ENCODE assay signal across 12 mouse cellular contexts in the genomic region with DNA sequence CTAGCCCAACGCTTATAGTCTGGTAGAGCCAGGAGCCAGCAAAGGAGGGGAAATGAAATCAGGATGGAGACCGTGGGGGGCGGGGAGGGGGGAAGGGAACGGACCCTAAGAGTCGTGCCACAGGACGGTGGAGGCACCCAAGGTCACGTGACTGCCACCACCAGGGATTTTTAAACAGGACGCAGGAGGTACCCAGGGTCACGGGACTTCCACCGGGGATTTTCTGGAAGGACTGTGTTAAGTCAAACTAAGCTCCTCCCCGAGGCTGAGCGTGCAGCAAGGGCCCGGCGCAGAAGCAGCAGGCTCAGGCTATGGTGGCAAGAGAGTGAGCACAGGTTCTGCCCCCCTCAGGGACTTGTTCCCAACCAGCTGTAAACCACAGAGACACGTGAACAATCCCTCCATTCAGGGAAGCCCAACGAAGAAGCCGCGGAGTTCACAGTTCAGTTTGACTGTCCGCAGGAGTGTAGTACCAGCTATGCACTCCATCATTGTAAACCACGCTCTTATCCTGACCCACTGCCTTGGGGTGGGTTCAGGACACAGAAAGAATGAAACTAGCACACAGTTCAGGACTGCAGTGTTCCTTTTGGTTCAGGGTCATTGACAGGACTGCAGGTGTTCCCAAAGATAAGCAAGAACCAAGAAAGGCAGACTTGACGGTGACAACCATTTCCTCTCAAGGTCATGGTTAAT. TPM values are rescaled to one million over a fixed set of nuclear protein-coding genes. Genes with fewer than 3 reads are reported as not detected.
DNase-seq lines count a peak whose midpoint lies in the region; ATAC-seq lines count a peak whose summit lies in the region.
"Had no signal": no experiment of that assay in that cellular context is flagged by ENCODE, and none has a peak within 500 bp of the region (broad histone marks: within the 10 kb centered on the region; RNA-seq: fewer than 3 reads in every experiment).

No protein-coding gene starts in this region.

- WGBS in kidney, embryonic 16.5 days: 58% methylated on average over 21 of the region's 21 CpGs
- 29% methylated on average over 21 of the region's 21 CpGs for WGBS in liver, embryonic 12.5 days (ENCODE audit: insufficient replicate concordance)

- no peak overlapping the region for H3K27ac ChIP-seq in kidney, embryonic 16.5 days (ENCODE audit: low read length)
- no peak overlapping the region for H3K27ac ChIP-seq in liver, embryonic 12.5 days
- H3K27ac ChIP-seq: embryonic facial prominence, embryonic 15.5 days; hindbrain, embryonic 12.5 days; lung, embryonic 15.5 days had no signal

- ATAC-seq in kidney, embryonic 16.5 days (ENCODE audit: low FRiP score, low TSS enrichment): peak; percentile 19; the same call in 1 of the 2 replicates
- ATAC-seq in liver, embryonic 12.5 days: no peak

- no peaks in the 10 kb centered on the region for H3K9me3 ChIP-seq in kidney, embryonic 16.5 days (ENCODE audit: low read length)
- no peaks in the 10 kb centered on the region for H3K9me3 ChIP-seq in liver, embryonic 12.5 days (replicated peaks)
- H3K9me3 ChIP-seq: embryonic facial prominence, embryonic 15.5 days; hindbrain, embryonic 12.5 days; lung, embryonic 15.5 days had no signal

- H3K27me3 ChIP-seq in kidney, embryonic 16.5 days (ENCODE audit: insufficient read depth, low read length): no peaks in the 10 kb centered on the region
- no peaks in the 10 kb centered on the region for H3K27me3 ChIP-seq in liver, embryonic 12.5 days (replicated peaks)
- H3K27me3 ChIP-seq: embryonic facial prominence, embryonic 15.5 days; lung, embryonic 15.5 days had no signal

- DNase-seq in kidney, adult 8-10 months: no peak
- peak; percentile 93 for DNase-seq in adipocyte (ENCODE audit: low spot score)
- DNase-seq in thymus, postnatal 0 days (ENCODE audit: low spot score): peak; percentile 49
- DNase-seq in gastrocnemius, adult 18-20 months (ENCODE audit: low spot score): no peak
- DNase-seq in embryo, embryonic 11 days: no peak
- no peak for DNase-seq in MN1 (ENCODE audit: low spot score)
- DNase-seq: right cerebral cortex, adult 18-20 months had no signal

- H3K4me3 ChIP-seq in kidney, embryonic 16.5 days (ENCODE audit: low read length): no peak overlapping the region
- H3K4me3 ChIP-seq in liver, embryonic 12.5 days: no peak overlapping the region
- H3K4me3 ChIP-seq: embryonic facial prominence, embryonic 15.5 days; hindbrain, embryonic 12.5 days; lung, embryonic 15.5 days had no signal

- no peaks in the 10 kb centered on the region for H3K36me3 ChIP-seq in kidney, embryonic 16.5 days (ENCODE audit: insufficient read depth, low read length)
- H3K36me3 ChIP-seq in liver, embryonic 12.5 days: no peaks in the 10 kb centered on the region
- H3K36me3 ChIP-seq: embryonic facial prominence, embryonic 15.5 days; hindbrain, embryonic 12.5 days; lung, embryonic 15.5 days had no signal

- peaks cover 15% of the 10 kb centered on the region for H3K4me1 ChIP-seq in kidney, embryonic 16.5 days (ENCODE audit: insufficient read depth, low read length)
- peaks cover 14% of the 10 kb centered on the region for H3K4me1 ChIP-seq in liver, embryonic 12.5 days
- H3K4me1 ChIP-seq: embryonic facial prominence, embryonic 15.5 days; hindbrain, embryonic 12.5 days; lung, embryonic 15.5 days had no signal

- no peak overlapping the region for H3K9ac ChIP-seq in kidney, embryonic 16.5 days (replicated peaks; ENCODE audit: low read length)
- H3K9ac ChIP-seq in liver, embryonic 12.5 days: no peak overlapping the region
- H3K9ac ChIP-seq: embryonic facial prominence, embryonic 15.5 days; hindbrain, embryonic 12.5 days; lung, embryonic 15.5 days had no signal

- 0 out of 2 replicates have a peak overlapping the region, but pooled peaks have one; percentile 3 for H3K4me2 ChIP-seq in kidney, embryonic 16.5 days (replicated peaks; ENCODE audit: low read depth, low read length)
- peak overlapping the region; percentile 55 for H3K4me2 ChIP-seq in liver, embryonic 12.5 days
- H3K4me2 ChIP-seq: embryonic facial prominence, embryonic 15.5 days; hindbrain, embryonic 12.5 days; lung, embryonic 15.5 days had no signal

RNA-seq across cellular contexts. Expression of gene Cpm, which starts 10.7 kb away (rescaled TPM):
- polyA plus RNA-seq in kidney, embryonic 16.5 days (2015; fragmentation: Nextera tagmentation; extraction: Ambion mirVana): 31.2 and 33.6 TPM in 2 replicates
- polyA plus RNA-seq in liver, embryonic 12.5 days (2016; fragmentation: Nextera tagmentation; extraction: Ambion mirVana): 29.8 and 30.7 TPM in 2 replicates
- polyA plus RNA-seq in thymus, postnatal 0 days (2015; fragmentation: Nextera tagmentation; extraction: Ambion mirVana): 3.0 and 3.5 TPM in 2 replicates
- total RNA-seq in gastrocnemius, adult 18-20 months (2021): 1 to 10 TPM; 2.5 to 2.9 TPM

Comparison
In these comparisons a context has a peak if more than half of its experiments do, and no peak if none do; other contexts are left out.
1. DNase-seq: peak in adipocyte (single experiment) and thymus, postnatal 0 days (single experiment); none in kidney, adult 8-10 months (0 of 2), gastrocnemius, adult 18-20 months (single experiment), embryo, embryonic 11 days (single experiment) and MN1 (single experiment).